Mouse (Mus musculus) forebrain, postnatal 0 days (tissue): ENCODE measurements at regions not wholly inside any gene's neighbourhood (a gene's known extent, or its start where the extent isn't known, plus 50 kb on each side); places are given as distances from the start of the nearest gene placed in this dataset.

Experiments used
- ATAC-seq: fragments of 200-750 bp; cut with Nextera tagmentation; 2 replicates; pipeline ENCODE4 v1.8.0; 2017; ENCODE audit warnings: mild to moderate bottlenecking, moderate library complexity
- DNase-seq: peaks from one replicate; pipeline ENCODE4 v3.0.0-alpha.2; 2015
- H3K27ac ChIP-seq: fragments of 300-500 bp; sonication (generic); 2 replicates; pipeline ENCODE4 v1.5.1; 2014; ENCODE audit warnings: low read depth, mild to moderate bottlenecking, antibody characterized with exemption, low read length, moderate library complexity, mixed read lengths
- H3K27me3 ChIP-seq: fragments of 300-500 bp; sonication (generic); 2 replicates; pipeline ENCODE4 v1.6.1; 2014; ENCODE audit warnings: mild to moderate bottlenecking, low read length, mixed read lengths; ENCODE audit not compliant: insufficient read depth
- H3K36me3 ChIP-seq: fragments of 300-500 bp; sonication (generic); 2 replicates; pipeline ENCODE4 v1.6.1; 2014; ENCODE audit warnings: mild to moderate bottlenecking, moderate library complexity; ENCODE audit not compliant: insufficient read depth
- H3K4me1 ChIP-seq: fragments of 300-500 bp; sonication (generic); 2 replicates; pipeline ENCODE4 v1.6.1; 2014; ENCODE audit warnings: antibody characterized with exemption; ENCODE audit not compliant: insufficient read depth
- H3K4me2 ChIP-seq: fragments of 300-500 bp; sonication (generic); 2 replicates; pipeline ENCODE4 v1.6.1; 2014; ENCODE audit warnings: low read depth, mild to moderate bottlenecking, moderate library complexity
- H3K4me3 ChIP-seq: fragments of 300-500 bp; sonication (generic); 2 replicates; pipeline ENCODE4 v1.5.1; 2014; ENCODE audit warnings: low read depth, low read length, mixed read lengths
- H3K9ac ChIP-seq: fragments of 300-500 bp; sonication (generic); 2 replicates; pipeline ENCODE4 v1.6.1; 2014; ENCODE audit warnings: mild to moderate bottlenecking
- H3K9me3 ChIP-seq: fragments of 300-500 bp; sonication (generic); 2 replicates; pipeline ENCODE4 v1.6.1; 2016; ENCODE audit warnings: low read length
- CTCF ChIP-seq: sonication (generic); IDR thresholded peaks from 2 replicates; pipeline ENCODE4 v1.5.1; 2016; ENCODE audit warnings: antibody characterized with exemption, control low read depth, low read depth
- WGBS: fragments of 180-500 bp; shearing (Covaris S2); extraction: QIAGEN DNeasy Blood & Tissue Kit; methylation state at CpG from one replicate; pipeline ENCODE4 v1.1.7; 2014; 5-methylcytosine and 5-hydroxymethylcytosine counted together

DNA sequence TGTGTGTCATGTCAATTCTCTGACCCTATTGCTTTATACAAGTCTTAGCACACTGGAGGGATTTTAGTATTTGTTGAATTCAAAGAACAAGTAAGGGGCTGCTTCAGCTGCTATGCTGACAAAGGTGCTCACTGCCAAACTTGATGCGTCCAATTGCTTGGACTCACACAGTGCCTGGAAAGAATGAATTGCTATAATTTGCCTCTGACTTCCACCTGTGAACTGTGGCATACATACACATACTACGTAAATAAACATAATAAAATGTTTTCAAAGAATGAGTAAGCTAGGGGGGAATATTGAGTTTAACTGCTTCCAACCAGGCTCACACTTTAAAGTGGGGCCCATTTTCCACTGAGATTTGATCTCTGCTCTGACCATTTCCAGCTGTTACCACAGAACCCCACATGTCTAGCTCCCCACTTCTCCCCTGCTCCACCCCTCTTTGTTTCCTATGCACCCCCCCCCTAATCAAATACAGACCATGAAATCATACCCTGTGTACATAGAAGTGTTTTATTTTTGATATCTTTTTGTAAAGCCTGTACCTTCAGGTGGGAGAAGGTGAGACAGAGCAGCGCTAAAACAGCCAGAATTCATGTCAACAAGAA is 143.4 kb upstream of the Rarb start:
- Histone ChIP-seq H3K4me3 (no peak overlapping the region), H3K9me3 (no peaks in the 10 kb centered on the region), H3K27ac (no peak overlapping the region), H3K9ac (no peak overlapping the region), H3K27me3 (no peaks in the 10 kb centered on the region), H3K4me1 (no peaks in the 10 kb centered on the region), H3K4me2 (no peak overlapping the region), H3K36me3 (no peaks in the 10 kb centered on the region)
- TF ChIP-seq CTCF, result no peak
- ATAC-seq (no peak), DNase-seq (no peak)
- 74% methylated on average over 3 of the region's 3 CpGs for WGBS

DNA sequence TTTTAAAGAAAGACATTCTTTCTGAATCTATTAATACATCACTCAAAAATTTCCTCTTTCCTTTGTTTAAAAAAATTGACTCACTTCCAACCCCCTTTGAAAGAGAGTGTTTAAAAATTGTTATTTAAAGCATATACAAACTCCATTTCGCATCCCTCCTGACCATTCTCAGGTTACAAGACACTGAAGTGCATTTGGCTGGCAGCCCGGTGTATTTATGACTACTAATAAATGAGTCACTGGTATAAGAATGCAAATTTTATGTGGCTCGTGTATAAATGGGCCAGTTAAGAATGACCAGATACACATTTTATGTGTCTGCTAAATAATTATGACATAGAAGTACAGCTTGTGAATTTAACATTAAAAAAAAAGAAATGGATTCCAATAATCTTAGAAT is 138.8 kb upstream of the Rarb start:
- Histone ChIP-seq H3K4me2 (no peak overlapping the region), H3K4me3 (no peak overlapping the region), H3K27ac (no peak overlapping the region), H3K27me3 (no peaks in the 10 kb centered on the region), H3K9ac (no peak overlapping the region), H3K36me3 (no peaks in the 10 kb centered on the region), H3K9me3 (no peaks in the 10 kb centered on the region), H3K4me1 (no peaks in the 10 kb centered on the region)
- WGBS, result 29% methylated on average over 3 of the region's 3 CpGs
- DNase-seq (no peak), ATAC-seq (no peak)
- no peak for TF ChIP-seq CTCF

DNA sequence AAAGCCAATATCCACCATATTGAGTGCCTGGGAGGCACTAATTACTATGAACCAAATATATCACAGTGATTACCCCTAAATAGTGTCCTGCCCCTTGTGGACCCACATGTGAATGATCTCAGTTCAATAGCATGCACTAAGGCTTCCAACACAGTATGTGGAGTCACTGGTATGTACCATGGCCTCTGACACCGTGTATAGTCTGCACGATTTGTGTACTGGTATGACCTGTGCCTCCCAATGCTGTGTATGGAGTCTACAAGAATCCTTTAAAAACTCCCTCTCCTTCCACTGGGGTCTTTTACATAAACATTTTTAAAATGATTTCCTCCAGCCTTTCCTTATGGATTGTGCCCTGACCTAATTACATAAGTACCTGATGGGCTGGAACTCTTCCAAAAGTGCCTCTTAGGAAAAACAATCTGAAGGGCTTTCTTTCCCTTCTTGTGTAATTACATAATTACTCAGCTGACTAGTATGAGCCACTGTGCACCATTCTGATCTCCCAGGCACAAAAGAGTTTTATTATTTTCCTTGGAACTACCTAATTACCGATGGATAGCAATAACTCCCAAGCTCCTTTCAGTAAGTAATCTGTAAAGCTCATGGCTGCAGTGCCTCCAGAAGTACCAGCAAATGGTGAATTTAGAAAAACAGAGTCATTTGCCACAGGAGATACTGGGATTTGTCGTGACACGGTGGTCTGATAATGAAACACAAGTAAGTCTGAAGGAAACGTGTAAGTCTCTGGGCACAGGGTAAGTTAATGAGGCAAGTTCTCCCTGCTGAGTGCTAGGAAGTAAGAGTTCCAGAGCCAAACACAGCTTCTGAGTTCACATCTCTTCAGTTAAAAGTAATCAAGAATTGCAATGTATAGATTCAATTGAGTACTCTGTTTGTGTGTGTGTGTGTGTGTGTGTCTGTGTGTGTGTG is 135.8 kb upstream of the Rarb start:
- DNase-seq (no peak), ATAC-seq (no peak; the same call in 1 of the 2 replicates)
- Histone ChIP-seq H3K9me3 (no peaks in the 10 kb centered on the region), H3K27ac (no peak overlapping the region), H3K27me3 (no peaks in the 10 kb centered on the region), H3K4me2 (no peak overlapping the region), H3K4me3 (no peak overlapping the region), H3K9ac (no peak overlapping the region), H3K4me1 (no peaks in the 10 kb centered on the region), H3K36me3 (no peaks in the 10 kb centered on the region)
- WGBS, result 27% methylated on average over 6 of the region's 6 CpGs
- no peak for TF ChIP-seq CTCF

DNA sequence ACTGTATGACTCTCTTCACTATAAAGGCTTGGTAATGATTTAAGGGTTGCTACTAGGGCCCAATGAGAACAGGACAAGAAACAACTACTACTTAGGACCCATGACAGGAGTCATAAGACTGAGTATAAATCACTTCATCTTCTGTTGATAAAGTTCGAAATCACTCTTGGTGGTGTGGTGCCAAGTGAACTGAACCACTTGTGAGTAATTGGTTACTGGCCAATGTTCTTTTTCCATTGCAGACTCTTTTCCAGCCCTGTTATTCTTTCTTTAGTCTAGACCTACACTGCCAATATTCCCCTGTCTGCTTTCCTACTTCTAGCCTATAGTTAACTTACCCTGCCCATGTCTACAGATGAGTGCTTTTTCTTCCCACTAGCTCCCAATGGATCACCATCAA is 129.8 kb upstream of the Rarb start:
- no peaks in the 10 kb centered on the region for H3K27me3 ChIP-seq
- no peak for DNase-seq
- no peak overlapping the region for H3K27ac ChIP-seq
- H3K9ac ChIP-seq, result no peak overlapping the region
- no peak overlapping the region for H3K4me3 ChIP-seq
- H3K4me2 ChIP-seq, result no peak overlapping the region
- H3K36me3 ChIP-seq, result no peaks in the 10 kb centered on the region
- TF ChIP-seq CTCF, result no peak
- no peaks in the 10 kb centered on the region for H3K9me3 ChIP-seq
- ATAC-seq, result no peak
- WGBS, result 71% methylated on average over 1 of the region's 1 CpGs
- no peaks in the 10 kb centered on the region for H3K4me1 ChIP-seq

DNA sequence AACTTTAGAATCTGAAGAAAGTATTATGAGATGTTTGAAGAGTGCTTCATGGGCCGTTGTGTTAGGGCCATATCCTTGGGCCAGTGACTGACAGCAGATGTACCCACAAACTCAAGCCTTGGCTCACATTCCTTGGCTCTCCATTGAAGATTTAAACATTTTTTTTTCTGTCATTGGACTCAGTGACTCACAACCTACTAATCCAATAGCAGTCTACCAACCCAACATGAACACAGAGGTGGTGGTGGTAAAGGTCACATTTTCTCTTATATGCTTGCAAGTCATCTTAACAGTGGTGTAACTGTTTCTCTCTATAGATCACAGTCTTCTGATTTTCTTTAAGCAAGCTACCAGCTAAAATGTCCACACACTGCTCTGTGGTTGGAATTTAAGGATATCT is 125.5 kb upstream of the Rarb start:
- Histone ChIP-seq H3K27ac (no peak overlapping the region), H3K4me1 (no peaks in the 10 kb centered on the region), H3K36me3 (no peaks in the 10 kb centered on the region), H3K4me3 (no peak overlapping the region), H3K9ac (no peak overlapping the region), H3K9me3 (no peaks in the 10 kb centered on the region), H3K4me2 (no peak overlapping the region), H3K27me3 (no peaks in the 10 kb centered on the region)
- ATAC-seq (no peak), DNase-seq (no peak)
- no peak for TF ChIP-seq CTCF
- 89% methylated on average over 1 of the region's 1 CpGs for WGBS

DNA sequence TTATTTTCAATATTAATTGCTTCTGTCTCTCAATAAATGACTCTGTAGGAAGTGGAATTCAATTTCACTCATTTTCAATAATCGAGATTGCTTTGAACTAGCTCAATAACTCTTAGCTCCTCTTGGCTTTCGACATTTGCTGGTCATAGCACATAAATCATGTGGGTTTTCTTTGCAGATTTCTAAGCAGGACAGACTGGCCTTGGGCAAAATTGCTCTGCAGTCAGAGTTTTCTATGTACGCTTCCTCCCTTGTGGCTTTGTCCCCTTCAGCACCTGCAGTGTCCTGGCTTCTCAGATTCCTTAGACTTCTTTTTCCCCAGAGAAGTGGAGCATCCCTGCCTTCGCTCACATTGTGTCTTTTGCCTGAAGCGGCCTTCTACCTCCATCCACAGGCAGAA is 124.6 kb upstream of the Rarb start:
- no peak for ATAC-seq
- DNase-seq, result no peak
- Histone ChIP-seq H3K27me3 (no peaks in the 10 kb centered on the region), H3K36me3 (no peaks in the 10 kb centered on the region), H3K9me3 (no peaks in the 10 kb centered on the region), H3K4me1 (no peaks in the 10 kb centered on the region), H3K27ac (no peak overlapping the region), H3K9ac (no peak overlapping the region), H3K4me3 (no peak overlapping the region), H3K4me2 (no peak overlapping the region)
- TF ChIP-seq CTCF, result no peak
- 82% methylated on average over 5 of the region's 5 CpGs for whole genome bisulfite sequencing

DNA sequence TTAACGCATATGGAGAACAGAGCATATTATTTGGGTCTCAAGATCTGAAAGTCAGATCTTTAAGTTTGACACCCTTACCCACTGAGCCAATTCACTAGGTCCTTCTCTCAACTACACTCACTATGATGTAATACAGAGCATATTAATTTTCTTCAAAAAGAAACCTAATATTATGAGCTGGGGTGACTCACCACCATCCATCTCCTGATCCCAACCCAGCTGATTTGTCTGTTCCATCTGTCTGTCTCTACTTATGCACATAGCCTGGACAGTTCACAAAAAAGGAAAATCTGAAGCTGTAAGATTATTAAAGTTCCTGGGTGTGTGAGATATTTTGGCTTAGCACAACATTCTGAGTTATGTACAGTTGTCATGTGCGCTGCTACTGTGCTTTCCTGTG is 108.2 kb upstream of the Rarb start:
- ATAC-seq, result no peak
- Histone ChIP-seq H3K9ac (no peak overlapping the region), H3K27me3 (no peaks in the 10 kb centered on the region), H3K4me1 (no peaks in the 10 kb centered on the region), H3K27ac (no peak overlapping the region), H3K4me2 (no peak overlapping the region), H3K9me3 (no peaks in the 10 kb centered on the region), H3K36me3 (no peaks in the 10 kb centered on the region), H3K4me3 (no peak overlapping the region)
- WGBS, result 93% methylated on average over 2 of the region's 2 CpGs
- no peak for DNase-seq
- no peak for TF ChIP-seq CTCF
